In the genomic region with DNA sequence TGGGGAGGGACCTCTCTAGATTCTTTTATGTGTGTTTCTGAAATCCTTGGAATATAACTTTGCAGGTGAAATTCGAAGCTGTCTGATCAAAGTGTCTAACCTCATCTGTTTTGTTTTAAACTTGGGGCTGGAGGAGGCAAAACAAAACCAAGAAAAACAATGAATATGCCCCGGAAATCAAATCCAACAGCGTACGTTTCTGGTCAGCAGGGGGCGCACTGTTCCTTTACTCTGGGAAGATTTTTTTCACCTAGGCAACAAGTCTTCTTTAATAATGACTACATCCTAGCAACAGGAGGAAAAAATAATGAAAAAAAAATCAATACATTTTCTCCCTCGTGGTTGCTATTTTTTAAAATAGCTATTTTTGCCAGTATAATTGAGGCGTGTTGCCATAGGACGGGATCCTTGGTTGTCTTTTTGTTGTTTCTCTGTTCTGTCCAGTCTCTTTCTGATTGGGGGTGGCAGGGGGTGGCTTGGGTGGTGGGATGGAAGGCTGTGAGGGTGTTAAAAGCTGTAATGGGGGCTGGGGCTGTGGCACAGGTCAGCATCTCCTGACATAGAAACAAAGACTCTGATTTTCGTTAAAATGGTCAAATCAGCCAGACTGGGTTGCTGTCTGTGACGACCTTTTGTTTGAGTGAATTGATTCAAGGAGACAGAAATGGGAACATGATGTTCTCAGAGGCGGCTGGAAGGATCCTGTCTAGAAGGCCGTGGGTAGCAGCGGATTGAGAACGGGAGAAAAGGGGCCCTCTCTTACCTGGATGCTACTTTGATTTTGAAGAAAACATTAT, we compare ENCODE assay signal across 8 mouse cellular contexts. TPM values are rescaled to one million over a fixed set of nuclear protein-coding genes. Genes with fewer than 3 reads are reported as not detected.
DNase-seq lines count a peak whose midpoint lies in the region; ATAC-seq and TF ChIP-seq lines count a peak whose summit lies in the region.

No protein-coding gene starts in this region.

- H3K36me3 ChIP-seq in liver, adult 2 months (ENCODE audit: control insufficient read depth, insufficient read depth, low read length): no peaks in the 10 kb centered on the region
- no peaks in the 10 kb centered on the region for H3K36me3 ChIP-seq in neural tube, embryonic 11.5 days (ENCODE audit: control insufficient read depth, insufficient read depth, low read length)
- H3K36me3 ChIP-seq in thymus, adult 2 months (ENCODE audit: control insufficient read depth, insufficient read depth, low read length): no peaks in the 10 kb centered on the region

- peak; percentile 38 for DNase-seq in 3134 (ENCODE audit: extremely low read depth, insufficient read length, low spot score)
- peak; percentile 66 for DNase-seq in T-cell, adult 2 months (ENCODE audit: low spot score)
- peak; percentile 67 for DNase-seq in gastrocnemius, postnatal 14 days
- peak; percentile 23 to 80 for DNase-seq in kidney, adult 8-10 months
- DNase-seq in liver, adult 2 months (ENCODE audit: extremely low read depth, low read depth, low spot score): peak; percentile 71
- peak; percentile 84 for DNase-seq in neural tube, embryonic 11.5 days (ENCODE audit: low spot score)
- DNase-seq in thymus, adult 2 months: peak; percentile 69

- H3K4me1 ChIP-seq in liver, adult 2 months (ENCODE audit: control insufficient read depth, insufficient read depth, low read length): peaks cover 12% of the 10 kb centered on the region
- H3K4me1 ChIP-seq in neural tube, embryonic 11.5 days (ENCODE audit: control insufficient read depth, insufficient read depth, low read length): no peaks in the 10 kb centered on the region
- no peaks in the 10 kb centered on the region for H3K4me1 ChIP-seq in thymus, adult 2 months (replicated peaks; ENCODE audit: control insufficient read depth, insufficient read depth, low read length)

- ATAC-seq in common myeloid progenitor, adult 5-6 weeks (replicated peaks; ENCODE audit: low read depth, poor library complexity, severe bottlenecking): peak; percentile 71
- peak; percentile 16; the same call in 1 of the 2 replicates for ATAC-seq in neural tube, embryonic 11.5 days (ENCODE audit: insufficient read depth, low FRiP score, low TSS enrichment)

- no peak overlapping the region for H3K4me3 ChIP-seq in liver, adult 2 months (ENCODE audit: insufficient read depth, low read depth, low read length)
- no peak overlapping the region for H3K4me3 ChIP-seq in neural tube, embryonic 11.5 days (ENCODE audit: low read depth, low read length)
- no peak overlapping the region for H3K4me3 ChIP-seq in thymus, adult 2 months (ENCODE audit: control insufficient read depth, insufficient read depth, low read length)

- no peak for TF ChIP-seq POLR2A in liver, adult 2 months (IDR thresholded peaks at IDR 0.05; ENCODE audit: extremely low read depth, insufficient read depth, low read length)
- TF ChIP-seq POLR2A in thymus, adult 2 months (IDR thresholded peaks at IDR 0.05; ENCODE audit: control insufficient read depth, extremely low read depth, insufficient read depth, low read length, poor library complexity): no peak

- 35% methylated on average over 14 of the region's 14 CpGs for WGBS in liver, adult 2 months
- WGBS in neural tube, embryonic 11.5 days: 43% methylated on average over 14 of the region's 14 CpGs
- WGBS in thymus, adult 2 months: 44% methylated on average over 14 of the region's 14 CpGs

- no peaks in the 10 kb centered on the region for H3K27me3 ChIP-seq in liver, adult 2 months (ENCODE audit: control insufficient read depth, insufficient read depth, low read length)
- no peaks in the 10 kb centered on the region for H3K27me3 ChIP-seq in neural tube, embryonic 11.5 days (ENCODE audit: control insufficient read depth, insufficient read depth, low read length)
- no peaks in the 10 kb centered on the region for H3K27me3 ChIP-seq in thymus, adult 2 months (ENCODE audit: control insufficient read depth, insufficient read depth, low read length)

- H3K27ac ChIP-seq in liver, adult 2 months (replicated peaks; ENCODE audit: insufficient read depth, low read depth, low read length): no peak overlapping the region
- no peak overlapping the region for H3K27ac ChIP-seq in neural tube, embryonic 11.5 days (ENCODE audit: low read depth, low read length)
- H3K27ac ChIP-seq in thymus, adult 2 months (ENCODE audit: control insufficient read depth, insufficient read depth, low read length): no peak overlapping the region

- TF ChIP-seq CTCF in liver, adult 2 months (IDR thresholded peaks at IDR 0.05; ENCODE audit: low read depth, low read length): peak; percentile 72
- TF ChIP-seq CTCF in thymus, adult 2 months (IDR thresholded peaks at IDR 0.05; ENCODE audit: borderline replicate concordance, control insufficient read depth, extremely low read depth, insufficient read depth, low read length, poor library complexity): no peak

- H3K79me2 ChIP-seq in liver, adult 2 months (ENCODE audit: control insufficient read depth, insufficient read depth, low read length): no peaks in the 10 kb centered on the region

- no peak overlapping the region for H3K4me2 ChIP-seq in neural tube, embryonic 11.5 days (ENCODE audit: low read depth)

- no peak overlapping the region for H3K9ac ChIP-seq in liver, adult 2 months (ENCODE audit: low read depth, low read length)
- no peak overlapping the region for H3K9ac ChIP-seq in neural tube, embryonic 11.5 days (ENCODE audit: low read length)

- no peaks in the 10 kb centered on the region for H3K9me3 ChIP-seq in neural tube, embryonic 11.5 days (ENCODE audit: control insufficient read depth, low read length)

- intact Hi-C loops in gastrocnemius, postnatal 14 days (cut with DNase I; ENCODE audit: low total_unique reads): loop anchor here (10.0 kb wide), 4 partner anchors 170 to 350 kb away; no protein-coding TSS in a partner anchor

RNA-seq across cellular contexts. Expression of a gene that starts 5.8 kb away (rescaled TPM):
- total RNA-seq in common myeloid progenitor, adult 5-6 weeks (2017): not detected in 2 replicates
- not detected for total RNA-seq in gastrocnemius, postnatal 14 days (2021)
- 1,668 and 2,080 TPM in 2 replicates for total RNA-seq in liver, adult 2 months (2014; rRNA removed)
- polyA plus RNA-seq in liver, adult 2 months (2012; rRNA removed): 512 and 535 TPM in 2 replicates
- not detected in 2 replicates for polyA plus RNA-seq in neural tube, embryonic 11.5 days (2014; fragmentation: Nextera tagmentation; extraction: Ambion mirVana)
- polyA plus RNA-seq in thymus, adult 2 months (2012; rRNA removed): 0.03 and 0.47 TPM in 2 replicates

RNA-seq across cellular contexts. Expression of a gene that starts 43.2 kb away (rescaled TPM):
- 110 and 123 TPM in 2 replicates for total RNA-seq in common myeloid progenitor, adult 5-6 weeks (2017)
- total RNA-seq in gastrocnemius, postnatal 14 days (2021): 10 to 100 TPM; 12.9 to 14.5 TPM
- 22.0 and 25.0 TPM in 2 replicates for total RNA-seq in liver, adult 2 months (2014; rRNA removed)
- 5.3 and 6.3 TPM in 2 replicates for polyA plus RNA-seq in liver, adult 2 months (2012; rRNA removed)
- 65.1 and 69.8 TPM in 2 replicates for polyA plus RNA-seq in neural tube, embryonic 11.5 days (2014; fragmentation: Nextera tagmentation; extraction: Ambion mirVana)
- polyA plus RNA-seq in thymus, adult 2 months (2012; rRNA removed): 18.6 and 19.0 TPM in 2 replicates

RNA-seq across cellular contexts. Expression of a gene that starts 50.9 kb away (rescaled TPM):
- 0.64 TPM in 1 of 2 replicates, not detected in the other for total RNA-seq in common myeloid progenitor, adult 5-6 weeks (2017)
- total RNA-seq in gastrocnemius, postnatal 14 days (2021): not detected
- 11.0 and 15.6 TPM in 2 replicates for total RNA-seq in liver, adult 2 months (2014; rRNA removed)
- 6.2 and 6.6 TPM in 2 replicates for polyA plus RNA-seq in liver, adult 2 months (2012; rRNA removed)
- polyA plus RNA-seq in neural tube, embryonic 11.5 days (2014; fragmentation: Nextera tagmentation; extraction: Ambion mirVana): not detected in 2 replicates
- not detected in 2 replicates for polyA plus RNA-seq in thymus, adult 2 months (2012; rRNA removed)

Comparison
In these comparisons a context has a peak if more than half of its experiments do, and no peak if none do; other contexts are left out.
1. RNA of a gene that starts 5.8 kb away (total RNA-seq): 1,668 to 2,080 TPM in liver, adult 2 months; not detected in gastrocnemius, postnatal 14 days and not detected in common myeloid progenitor, adult 5-6 weeks; every median in the first group is over 1,000 times any median in the second.
2. Peak in every context shown above with its lines, with median percentiles within 50 percentile points of each other: DNase-seq.